Mouse (Mus musculus) spleen, adult 2 months (tissue): ENCODE measurements around the gene Dab2ip. TPM values are rescaled to one million over a fixed set of nuclear protein-coding genes. Genes with fewer than 3 reads are reported as not detected.

Source experiments
- DNase-seq, 2 experiments: peaks; one replicate each; pipeline versions ENCODE4 v3.0.0 to v3.0.0-alpha.2; 2012 to 2021; ENCODE audit warnings: low spot score in 2 of 2, low read depth in 1 of 2
- H3K27ac ChIP-seq: fragments of 200-500 bp; 2 replicates; pipeline ENCODE4 v1.5.1; 2012; ENCODE audit warnings: low read length, inconsistent platforms; ENCODE audit not compliant: insufficient read depth
- H3K27me3 ChIP-seq: fragments of 200-500 bp; 2 replicates; pipeline ENCODE4 v1.6.1; 2012; ENCODE audit warnings: mild to moderate bottlenecking, moderate library complexity, low read length, inconsistent platforms; ENCODE audit not compliant: control insufficient read depth, insufficient read depth
- H3K36me3 ChIP-seq: fragments of 200-500 bp; 2 replicates; pipeline ENCODE4 v1.6.1; 2012; ENCODE audit warnings: mild to moderate bottlenecking, low read length, inconsistent platforms; ENCODE audit not compliant: control insufficient read depth, insufficient read depth
- H3K4me1 ChIP-seq: fragments of 200-500 bp; 2 replicates; pipeline ENCODE4 v1.6.1; 2011; ENCODE audit warnings: inconsistent platforms; ENCODE audit not compliant: control insufficient read depth, insufficient read depth, insufficient read length
- H3K4me3 ChIP-seq: fragments of 200-500 bp; 2 replicates; pipeline ENCODE4 v1.5.1; 2011; ENCODE audit warnings: mild to moderate bottlenecking, inconsistent platforms; ENCODE audit not compliant: insufficient read depth, insufficient read length; ENCODE audit errors: extremely low read depth
- CTCF ChIP-seq: fragments of 200-500 bp; IDR thresholded peaks from 2 replicates; pipeline ENCODE4 v1.5.1; 2011; ENCODE audit warnings: mild to moderate bottlenecking, inconsistent platforms; ENCODE audit not compliant: insufficient read depth, insufficient read length, insufficient replicate concordance; ENCODE audit errors: extremely low read depth
- POLR2A ChIP-seq: fragments of 200-500 bp; IDR thresholded peaks from 2 replicates; pipeline ENCODE4 v1.6.1; 2011; ENCODE audit warnings: low read depth, low read length, inconsistent platforms
- WGBS: fragments of 180-500 bp; shearing (Covaris S2); methylation state at CpG from one replicate; pipeline ENCODE4 v1.1.7; 2018; 5-methylcytosine and 5-hydroxymethylcytosine counted together
- polyA plus RNA-seq: library from polyadenylated mRNA; depleted of rRNA; stranded (reverse); fragments of >200 nt; gene quantifications from 2 replicates; pipeline ENCODE4 v1.2.3, GENCODE M21; 2012

Gene Dab2ip
- polyA plus RNA-seq, 1 experiment: 21.0 TPM

DNA sequence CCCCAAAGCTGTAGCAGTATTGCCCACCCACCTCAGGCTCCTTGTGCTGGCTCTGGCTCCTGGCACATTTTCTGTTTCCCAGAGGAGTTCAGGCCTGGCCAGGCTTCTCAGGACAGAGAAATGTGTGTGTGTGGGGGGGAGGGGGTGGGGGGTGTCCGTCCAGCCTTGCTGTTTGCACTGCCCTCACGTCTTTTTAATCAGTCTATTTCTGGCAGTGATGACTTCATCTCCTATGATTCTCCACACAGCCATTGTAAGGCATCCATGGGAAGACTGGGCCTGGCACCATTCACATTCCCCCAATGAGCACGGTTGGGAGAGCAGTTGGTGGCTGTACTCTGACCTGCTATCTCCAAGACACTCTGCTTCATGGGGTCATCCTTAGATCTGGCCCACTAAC, 125.9 kb downstream of the Dab2ip start:
- Histone ChIP-seq H3K4me1 (peaks cover 28% of the 10 kb centered on the region; the same call in 1 of the 2 replicates), H3K27me3 (no peaks in the 10 kb centered on the region), H3K4me3 (no peak overlapping the region), H3K36me3 (no peaks in the 10 kb centered on the region), H3K27ac (no peak overlapping the region)
- 66% methylated on average over 3 of the region's 3 CpGs for WGBS
- DNase-seq: no peak
- TF ChIP-seq CTCF: no peak
- no peak for TF ChIP-seq POLR2A

DNA sequence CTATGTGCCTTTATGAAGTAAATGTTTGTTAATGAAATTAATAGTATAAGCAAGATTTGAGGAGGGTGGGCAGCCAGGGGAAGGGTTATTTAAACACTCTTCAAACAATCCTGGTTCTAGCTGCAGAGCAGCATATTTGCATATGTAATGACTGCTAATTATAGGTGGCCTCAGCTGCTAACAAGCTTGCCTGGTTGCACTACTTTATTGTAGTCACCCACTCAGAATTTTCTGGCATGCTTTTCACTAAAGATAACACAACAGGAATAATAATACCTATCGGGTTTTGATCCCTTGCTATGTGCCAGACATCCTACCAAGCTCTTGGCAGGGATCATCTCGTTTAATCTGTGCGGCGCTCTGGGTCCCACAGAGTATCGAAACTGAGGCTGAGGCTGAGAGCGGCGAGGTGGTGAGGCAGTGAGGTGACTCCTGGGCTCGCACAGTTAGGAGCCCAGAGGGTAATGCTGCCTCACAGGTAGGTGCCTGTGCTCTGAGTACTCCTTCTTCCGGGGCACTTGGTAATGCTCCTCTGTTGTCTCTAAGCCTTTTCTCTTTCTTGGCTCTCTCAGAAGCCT, 126.8 kb downstream of the Dab2ip start:
- 67% methylated on average over 9 of the region's 9 CpGs for WGBS
- 0 out of 2 replicates have a peak overlapping the region, but pooled peaks have one; percentile 12 for H3K27ac ChIP-seq
- peaks cover 28% of the 10 kb centered on the region; the same call in 1 of the 2 replicates for H3K4me1 ChIP-seq
- no peaks in the 10 kb centered on the region for H3K27me3 ChIP-seq
- TF ChIP-seq POLR2A (no peak), CTCF (no peak)
- no peak for DNase-seq
- no peaks in the 10 kb centered on the region for H3K36me3 ChIP-seq
- no peak overlapping the region for H3K4me3 ChIP-seq

DNA sequence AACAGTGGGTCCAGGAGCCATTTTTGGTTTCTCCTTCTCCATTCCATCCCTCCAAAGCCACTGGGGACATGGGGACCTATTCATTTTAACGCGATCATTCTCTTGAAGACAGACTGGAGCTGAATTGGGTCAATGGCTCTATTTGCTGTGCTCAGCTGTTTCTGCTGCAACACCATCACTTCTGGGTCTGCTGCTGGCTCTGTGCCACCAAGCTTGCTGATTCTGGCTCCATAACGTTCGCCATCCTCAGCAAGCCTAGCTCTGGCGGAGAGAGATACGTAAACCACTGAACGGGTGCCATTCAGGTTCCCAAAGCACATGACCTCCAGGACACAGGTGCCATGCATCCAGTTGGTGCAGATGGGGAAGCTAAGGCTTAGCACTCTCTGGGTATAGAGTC, 128.0 kb downstream of the Dab2ip start:
- WGBS: 87% methylated on average over 7 of the region's 7 CpGs
- no peak for TF ChIP-seq CTCF
- no peak for TF ChIP-seq POLR2A
- Histone ChIP-seq H3K4me3 (no peak overlapping the region), H3K27me3 (no peaks in the 10 kb centered on the region), H3K4me1 (peaks cover 17% of the 10 kb centered on the region; the same call in 1 of the 2 replicates), H3K27ac (no peak overlapping the region), H3K36me3 (no peaks in the 10 kb centered on the region)
- DNase-seq: no peak

DNA sequence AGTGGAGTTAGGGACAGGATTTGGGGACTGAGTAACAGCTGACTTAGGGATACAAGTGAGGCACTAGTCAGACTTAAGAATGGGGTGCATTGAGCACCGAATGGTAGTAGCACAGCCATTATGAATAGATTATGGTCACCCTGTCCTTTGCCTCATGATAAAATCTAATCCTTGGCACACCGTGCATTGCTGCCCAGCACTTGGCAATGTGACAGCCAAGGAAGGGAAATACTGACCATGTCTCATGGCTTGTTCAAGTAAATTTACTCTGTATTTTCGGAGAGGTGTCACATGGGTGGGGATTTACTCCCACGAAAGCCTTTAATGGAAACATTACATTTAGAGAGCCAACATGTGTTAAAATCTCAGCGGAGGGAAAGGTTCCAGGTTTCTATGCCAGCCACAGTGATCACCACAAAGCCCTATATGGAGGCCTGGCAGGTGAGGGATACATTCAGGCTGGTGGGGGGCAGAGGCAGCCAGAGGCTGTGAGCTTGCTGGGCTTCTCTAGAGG, 129.5 kb downstream of the Dab2ip start:
- TF ChIP-seq CTCF: no peak
- TF ChIP-seq POLR2A: no peak

DNA sequence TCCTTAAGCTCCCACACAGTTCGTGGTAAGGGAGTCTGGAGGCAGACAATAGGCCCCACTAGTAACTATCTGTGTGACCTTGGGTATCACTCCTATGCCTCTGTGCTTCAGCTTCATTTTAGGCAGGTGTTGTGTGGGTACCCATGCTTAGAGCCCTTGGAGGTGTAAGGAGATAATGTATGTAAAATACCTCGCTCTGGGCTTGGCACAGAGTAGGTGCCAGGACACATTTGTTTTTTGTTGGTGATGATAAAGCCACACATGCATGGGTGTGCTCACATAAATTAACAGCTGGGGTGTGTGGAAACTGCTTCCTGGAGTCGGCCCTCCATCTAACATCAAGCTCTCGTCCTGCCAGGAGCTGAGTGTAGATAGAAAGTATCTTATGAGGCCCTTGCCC, 130.1 kb downstream of the Dab2ip start:
- no peak overlapping the region for H3K27ac ChIP-seq
- H3K27me3 ChIP-seq: no peaks in the 10 kb centered on the region
- 80% methylated on average over 4 of the region's 4 CpGs for WGBS

More for the DNA sequence above, 129.5 kb downstream of the Dab2ip start:
- no peaks in the 10 kb centered on the region for H3K27me3 ChIP-seq
- H3K27ac ChIP-seq: no peak overlapping the region
- H3K4me3 ChIP-seq: no peak overlapping the region
- H3K36me3 ChIP-seq: no peaks in the 10 kb centered on the region
- 87% methylated on average over 5 of the region's 5 CpGs for WGBS
- DNase-seq: no peak
- peaks cover 13% of the 10 kb centered on the region; the same call in 1 of the 2 replicates for H3K4me1 ChIP-seq

DNA sequence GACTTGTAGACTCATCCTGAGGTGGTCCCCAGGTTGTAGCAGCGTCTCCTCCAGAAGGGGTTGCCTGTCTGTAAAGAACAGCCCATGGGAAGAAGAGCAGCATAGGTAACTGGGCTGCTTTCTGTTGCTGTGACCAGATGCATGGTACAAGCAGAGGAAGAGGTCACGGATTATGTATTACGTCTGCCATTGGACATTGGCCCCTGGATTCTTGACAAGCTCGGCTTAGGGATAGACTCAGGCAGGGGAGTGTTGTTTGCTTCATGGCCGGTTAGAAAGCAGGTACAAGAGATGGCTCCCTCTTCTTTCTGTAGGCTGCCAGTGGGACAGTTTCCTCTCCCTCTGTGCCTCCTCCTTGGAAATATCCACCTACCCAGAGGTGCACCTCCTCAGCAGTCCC, 130.5 kb downstream of the Dab2ip start:
- H3K27ac ChIP-seq: no peak overlapping the region
- H3K36me3 ChIP-seq: no peaks in the 10 kb centered on the region
- peaks cover 13% of the 10 kb centered on the region; the same call in 1 of the 2 replicates for H3K4me1 ChIP-seq
- 94% methylated on average over 5 of the region's 5 CpGs for WGBS
- no peak overlapping the region for H3K4me3 ChIP-seq
- H3K27me3 ChIP-seq: no peaks in the 10 kb centered on the region
- TF ChIP-seq CTCF (no peak), POLR2A (no peak)
- no peak for DNase-seq

More for the DNA sequence above, 130.1 kb downstream of the Dab2ip start:
- Histone ChIP-seq H3K4me1 (peaks cover 13% of the 10 kb centered on the region; the same call in 1 of the 2 replicates), H3K36me3 (no peaks in the 10 kb centered on the region), H3K4me3 (no peak overlapping the region)
- TF ChIP-seq CTCF: no peak
- no peak for TF ChIP-seq POLR2A
- no peak for DNase-seq

DNA sequence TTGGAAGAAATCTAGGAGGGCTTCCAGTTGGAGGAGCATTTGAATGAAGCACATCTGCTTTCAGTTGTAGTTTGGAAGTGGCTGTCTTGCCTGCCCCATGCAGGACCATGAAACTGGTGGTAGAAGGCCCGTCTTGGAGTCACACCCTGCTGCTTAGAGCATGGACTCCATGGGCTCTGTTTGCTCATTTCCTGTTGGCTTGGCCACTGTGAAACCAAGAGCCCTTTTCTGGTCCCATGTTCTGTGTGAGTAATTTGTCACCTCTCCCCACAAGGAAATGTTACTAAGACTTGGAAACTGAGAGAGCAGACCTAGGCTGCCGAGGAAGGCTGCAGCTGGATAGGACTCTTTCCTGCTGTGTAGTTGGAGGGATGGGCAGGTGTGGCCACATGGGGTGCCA, 131.8 kb downstream of the Dab2ip start:
- H3K27me3 ChIP-seq: no peaks in the 10 kb centered on the region
- no peak overlapping the region for H3K4me3 ChIP-seq
- TF ChIP-seq POLR2A (no peak), CTCF (no peak)
- peaks cover 8% of the 10 kb centered on the region; the same call in 1 of the 2 replicates for H3K4me1 ChIP-seq
- H3K36me3 ChIP-seq: no peaks in the 10 kb centered on the region
- whole genome bisulfite sequencing: 72% methylated on average over 2 of the region's 2 CpGs
- H3K27ac ChIP-seq: no peak overlapping the region
- DNase-seq: no peak
